ENCODE assay signal across 11 mouse cellular contexts in the genomic region with DNA sequence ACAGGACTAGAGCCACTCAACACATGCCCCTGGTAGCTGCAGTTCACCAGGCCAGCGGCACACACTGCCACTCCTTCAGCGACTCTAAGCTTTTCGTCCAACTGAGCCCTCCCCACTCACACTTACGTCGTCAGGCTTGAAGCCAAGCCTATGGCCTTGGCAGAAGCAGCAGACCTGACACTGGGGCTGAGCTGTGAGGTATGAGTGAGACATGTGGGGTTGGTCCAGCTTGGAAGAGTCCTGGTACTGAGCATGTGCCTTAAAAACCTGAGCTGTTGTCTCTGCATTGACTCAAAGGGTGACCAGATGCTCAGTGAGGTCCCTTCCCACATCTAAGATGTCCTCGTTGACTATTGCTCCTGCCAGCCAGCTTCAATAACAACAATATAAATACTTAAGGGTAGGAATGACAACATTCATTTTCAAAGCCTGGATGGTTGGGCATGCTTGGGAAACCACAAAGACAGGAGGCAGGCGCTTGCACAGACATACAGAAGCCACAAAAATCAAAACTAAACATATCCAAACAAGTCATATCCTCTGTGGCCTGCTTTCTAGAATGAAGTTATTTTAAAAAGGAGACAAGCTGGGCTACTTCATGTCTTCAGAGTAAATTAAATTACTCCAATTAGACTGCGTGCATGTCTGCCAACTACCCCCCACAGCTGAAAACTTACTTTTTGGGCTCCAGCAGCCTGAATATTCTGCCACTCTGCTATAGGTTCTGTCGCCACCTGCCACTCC. TPM values are rescaled to one million over a fixed set of nuclear protein-coding genes. Genes with fewer than 3 reads are reported as not detected.
DNase-seq lines count a peak whose midpoint lies in the region; ATAC-seq and TF ChIP-seq lines count a peak whose summit lies in the region.
"Had no signal": no experiment of that assay in that cellular context is flagged by ENCODE, and none has a peak within 500 bp of the region (broad histone marks: within the 10 kb centered on the region; RNA-seq: fewer than 3 reads in every experiment).

No protein-coding gene starts in this region.

- no peak for TF ChIP-seq CTCF in forebrain, postnatal 0 days (IDR thresholded peaks at IDR 0.05; ENCODE audit: low read depth)

- H3K4me1 ChIP-seq in forebrain, embryonic 14.5 days (ENCODE audit: control insufficient read depth, insufficient read depth, low read length): no peaks in the 10 kb centered on the region
- H3K4me1 ChIP-seq in forebrain, postnatal 0 days (ENCODE audit: insufficient read depth): no peaks in the 10 kb centered on the region
- H3K4me1 ChIP-seq in heart, embryonic 16.5 days (ENCODE audit: control insufficient read depth, insufficient read depth, low read length): peaks cover 25% of the 10 kb centered on the region
- no peaks in the 10 kb centered on the region for H3K4me1 ChIP-seq in midbrain, embryonic 16.5 days (ENCODE audit: control insufficient read depth, insufficient read depth, low read length)
- H3K4me1 ChIP-seq: neural tube, embryonic 12.5 days had no signal

- 90% methylated on average over 9 of the region's 9 CpGs for WGBS in forebrain, embryonic 14.5 days
- WGBS in forebrain, postnatal 0 days: 69% methylated on average over 9 of the region's 9 CpGs
- 68% methylated on average over 9 of the region's 9 CpGs for WGBS in heart, embryonic 16.5 days
- 90% methylated on average over 9 of the region's 9 CpGs for WGBS in midbrain, embryonic 16.5 days

- H3K4me2 ChIP-seq in forebrain, embryonic 14.5 days (ENCODE audit: low read length): no peak overlapping the region
- H3K4me2 ChIP-seq in forebrain, postnatal 0 days (ENCODE audit: low read depth): no peak overlapping the region
- H3K4me2 ChIP-seq in heart, embryonic 16.5 days (ENCODE audit: low read depth, low read length): no peak overlapping the region
- no peak overlapping the region for H3K4me2 ChIP-seq in midbrain, embryonic 16.5 days (ENCODE audit: low read length)
- H3K4me2 ChIP-seq: hindbrain, embryonic 15.5 days; neural tube, embryonic 12.5 days had no signal

- no peak for ATAC-seq in forebrain, embryonic 14.5 days
- no peak for ATAC-seq in forebrain, postnatal 0 days
- ATAC-seq in heart, embryonic 16.5 days (replicated peaks; ENCODE audit: extremely low read depth, insufficient read depth, low FRiP score): peak; percentile 74; the same call in 1 of the 2 replicates
- ATAC-seq in midbrain, embryonic 16.5 days: no peak
- ATAC-seq in megakaryocyte, adult 5-6 weeks (ENCODE audit: poor library complexity, severe bottlenecking): no peak

- no peak overlapping the region for H3K4me3 ChIP-seq in forebrain, embryonic 14.5 days (ENCODE audit: low read depth, low read length)
- H3K4me3 ChIP-seq in forebrain, postnatal 0 days (ENCODE audit: low read depth, low read length): no peak overlapping the region
- H3K4me3 ChIP-seq in heart, embryonic 16.5 days (ENCODE audit: low read length): no peak overlapping the region
- H3K4me3 ChIP-seq in midbrain, embryonic 16.5 days (ENCODE audit: low read depth, low read length): no peak overlapping the region
- H3K4me3 ChIP-seq: hindbrain, embryonic 15.5 days; neural tube, embryonic 12.5 days had no signal

- H3K27ac ChIP-seq in forebrain, embryonic 14.5 days (ENCODE audit: low read depth, low read length): no peak overlapping the region
- H3K27ac ChIP-seq in forebrain, postnatal 0 days (ENCODE audit: low read depth, low read length): no peak overlapping the region; the same call in 1 of the 2 replicates
- H3K27ac ChIP-seq in heart, embryonic 16.5 days (ENCODE audit: low read length): no peak overlapping the region
- H3K27ac ChIP-seq in midbrain, embryonic 16.5 days (ENCODE audit: low read length): no peak overlapping the region
- H3K27ac ChIP-seq: hindbrain, embryonic 15.5 days; neural tube, embryonic 12.5 days had no signal

- H3K27me3 ChIP-seq in forebrain, embryonic 14.5 days (replicated peaks; ENCODE audit: control insufficient read depth, insufficient read depth, low read length): no peaks in the 10 kb centered on the region
- H3K27me3 ChIP-seq in forebrain, postnatal 0 days (ENCODE audit: insufficient read depth, low read length): no peaks in the 10 kb centered on the region
- no peaks in the 10 kb centered on the region for H3K27me3 ChIP-seq in heart, embryonic 16.5 days (ENCODE audit: control insufficient read depth, insufficient read depth, low read length)
- no peaks in the 10 kb centered on the region for H3K27me3 ChIP-seq in midbrain, embryonic 16.5 days (ENCODE audit: control insufficient read depth, insufficient read depth, low read depth, low read length)
- H3K27me3 ChIP-seq: hindbrain, embryonic 15.5 days; neural tube, embryonic 12.5 days had no signal

- peaks cover 26% of the 10 kb centered on the region for H3K36me3 ChIP-seq in forebrain, embryonic 14.5 days (ENCODE audit: control insufficient read depth, insufficient read depth, low read length)
- peaks cover 11% of the 10 kb centered on the region; the same call in 1 of the 2 replicates for H3K36me3 ChIP-seq in forebrain, postnatal 0 days (ENCODE audit: insufficient read depth)
- peaks cover 15% of the 10 kb centered on the region for H3K36me3 ChIP-seq in heart, embryonic 16.5 days (ENCODE audit: control insufficient read depth, insufficient read depth)
- peaks cover 6% of the 10 kb centered on the region; the same call in 1 of the 2 replicates for H3K36me3 ChIP-seq in midbrain, embryonic 16.5 days (ENCODE audit: control insufficient read depth, insufficient read depth, low read length)

- H3K9ac ChIP-seq in forebrain, embryonic 14.5 days (ENCODE audit: low read length): no peak overlapping the region
- H3K9ac ChIP-seq in forebrain, postnatal 0 days: no peak overlapping the region
- no peak overlapping the region for H3K9ac ChIP-seq in heart, embryonic 16.5 days (ENCODE audit: low read length)
- H3K9ac ChIP-seq in midbrain, embryonic 16.5 days (ENCODE audit: low read depth, low read length): no peak overlapping the region
- H3K9ac ChIP-seq: hindbrain, embryonic 15.5 days; neural tube, embryonic 12.5 days had no signal

- no peaks in the 10 kb centered on the region for H3K9me3 ChIP-seq in forebrain, embryonic 14.5 days (replicated peaks; ENCODE audit: control insufficient read depth, low read length)
- no peaks in the 10 kb centered on the region for H3K9me3 ChIP-seq in forebrain, postnatal 0 days (ENCODE audit: low read length)
- no peaks in the 10 kb centered on the region; the same call in 1 of the 2 replicates for H3K9me3 ChIP-seq in heart, embryonic 16.5 days (replicated peaks; ENCODE audit: control insufficient read depth, low read length)
- 0 out of 2 replicates have a peak, but pooled peaks cover 2% of the 10 kb centered on the region for H3K9me3 ChIP-seq in midbrain, embryonic 16.5 days (replicated peaks; ENCODE audit: control insufficient read depth, low read length, poor library complexity, severe bottlenecking)
- H3K9me3 ChIP-seq: hindbrain, embryonic 15.5 days had no signal

- DNase-seq in forebrain, embryonic 14.5 days (ENCODE audit: low spot score): peak; percentile 28
- no peak for DNase-seq in forebrain, postnatal 0 days
- DNase-seq in 3134 (ENCODE audit: extremely low read depth, insufficient read length, low spot score): peak; percentile 77
- peak; percentile 82 for DNase-seq in brain, adult 2 months (ENCODE audit: low read depth, low spot score)
- DNase-seq in urinary bladder, postnatal 25 days (ENCODE audit: low spot score): no peak

RNA-seq across cellular contexts. Expression of a gene that starts 10.6 kb away (rescaled TPM):
- polyA plus RNA-seq in forebrain, embryonic 14.5 days (2014; fragmentation: Nextera tagmentation; extraction: Ambion mirVana): 63.9 and 71.1 TPM in 2 replicates
- 35.3 and 44.5 TPM in 2 replicates for total RNA-seq in forebrain, postnatal 0 days (2014; rRNA removed)
- 47.8 and 52.1 TPM in 2 replicates for polyA plus RNA-seq in forebrain, postnatal 0 days (2015; fragmentation: Nextera tagmentation; extraction: Ambion mirVana)
- polyA plus RNA-seq in heart, embryonic 16.5 days (2015; fragmentation: Nextera tagmentation; extraction: Ambion mirVana): 57.6 and 58.2 TPM in 2 replicates
- polyA plus RNA-seq in midbrain, embryonic 16.5 days (2015; fragmentation: Nextera tagmentation; extraction: Ambion mirVana): 64.8 and 72.5 TPM in 2 replicates
- total RNA-seq in megakaryocyte, adult 5-6 weeks (2015): 39.1 and 55.5 TPM in 2 replicates
- 33.3 and 34.4 TPM in 2 replicates for total RNA-seq in megakaryocyte, adult 5-6 weeks (2017)

RNA-seq across cellular contexts. Expression of a gene that starts 37.3 kb away (rescaled TPM):
- 34.9 and 49.5 TPM in 2 replicates for polyA plus RNA-seq in forebrain, embryonic 14.5 days (2014; fragmentation: Nextera tagmentation; extraction: Ambion mirVana)
- total RNA-seq in forebrain, postnatal 0 days (2014; rRNA removed): 23.2 and 27.7 TPM in 2 replicates
- polyA plus RNA-seq in forebrain, postnatal 0 days (2015; fragmentation: Nextera tagmentation; extraction: Ambion mirVana): 38.0 and 49.4 TPM in 2 replicates
- 29.0 and 29.3 TPM in 2 replicates for polyA plus RNA-seq in heart, embryonic 16.5 days (2015; fragmentation: Nextera tagmentation; extraction: Ambion mirVana)
- polyA plus RNA-seq in midbrain, embryonic 16.5 days (2015; fragmentation: Nextera tagmentation; extraction: Ambion mirVana): 51.9 and 53.2 TPM in 2 replicates
- 36.1 and 36.2 TPM in 2 replicates for total RNA-seq in megakaryocyte, adult 5-6 weeks (2015)
- total RNA-seq in megakaryocyte, adult 5-6 weeks (2017): 15.8 and 23.1 TPM in 2 replicates

RNA-seq across cellular contexts. Expression of a gene that starts 39.9 kb away (rescaled TPM):
- 1.2 and 1.9 TPM in 2 replicates for polyA plus RNA-seq in forebrain, embryonic 14.5 days (2014; fragmentation: Nextera tagmentation; extraction: Ambion mirVana)
- total RNA-seq in forebrain, postnatal 0 days (2014; rRNA removed): 0.38 and 2.2 TPM in 2 replicates
- 1.0 and 1.6 TPM in 2 replicates for polyA plus RNA-seq in forebrain, postnatal 0 days (2015; fragmentation: Nextera tagmentation; extraction: Ambion mirVana)
- polyA plus RNA-seq in heart, embryonic 16.5 days (2015; fragmentation: Nextera tagmentation; extraction: Ambion mirVana): 24.2 and 32.8 TPM in 2 replicates
- 1.7 and 2.0 TPM in 2 replicates for polyA plus RNA-seq in midbrain, embryonic 16.5 days (2015; fragmentation: Nextera tagmentation; extraction: Ambion mirVana)
- total RNA-seq in megakaryocyte, adult 5-6 weeks (2015): not detected in 2 replicates
- not detected in 2 replicates for total RNA-seq in megakaryocyte, adult 5-6 weeks (2017)
- total RNA-seq: layer of hippocampus, adult 8-10 months had no signal

Comparison
In these comparisons a context has a peak if more than half of its experiments do, and no peak if none do; other contexts are left out.
1. DNase-seq: peak in forebrain, embryonic 14.5 days (single experiment), 3134 (single experiment) and brain, adult 2 months (single experiment); none in forebrain, postnatal 0 days (single experiment) and urinary bladder, postnatal 25 days (single experiment).